Mouse (Mus musculus) erythroblast, embryonic 14.5 days (primary cell): ENCODE data around the gene Vmn1r21. TPM values are rescaled to one million over a fixed set of nuclear protein-coding genes. Genes with fewer than 3 reads are reported as not detected.

Source experiments
- H3K27me3 ChIP-seq: 2 replicates; pipeline ENCODE4 v1.6.1; 2012; ENCODE audit warnings: inconsistent platforms; ENCODE audit not compliant: control insufficient read depth
- H3K36me3 ChIP-seq: 2 replicates; pipeline ENCODE4 v1.6.1; 2012; ENCODE audit warnings: mild to moderate bottlenecking, inconsistent platforms; ENCODE audit not compliant: control insufficient read depth
- H3K4me1 ChIP-seq: 2 replicates; pipeline ENCODE4 v1.6.1; 2012; ENCODE audit warnings: inconsistent platforms; ENCODE audit not compliant: control insufficient read depth
- H3K4me3 ChIP-seq: replicated peaks from 2 replicates; pipeline ENCODE3; 2012; ENCODE audit warnings: moderate library complexity, mild to moderate bottlenecking, inconsistent platforms
- H3K9me3 ChIP-seq: 2 replicates; pipeline ENCODE4 v1.6.1; 2012; ENCODE audit warnings: low read length, inconsistent platforms, mixed read lengths; ENCODE audit not compliant: control insufficient read depth
- GATA1 ChIP-seq: IDR thresholded peaks from 2 replicates; pipeline ENCODE4 v1.6.1; 2012; ENCODE audit warnings: low read length, inconsistent platforms, mixed read lengths
- TAL1 ChIP-seq: IDR thresholded peaks from 3 replicates; pipeline ENCODE4 v1.6.1; 2012; ENCODE audit warnings: low read length, inconsistent platforms, mixed read lengths
- polyA plus RNA-seq: library from polyadenylated mRNA; stranded (reverse); fragments of >175 nt; gene quantifications from 2 replicates; pipeline ENCODE4 v1.2.3, GENCODE M21; 2012

The Vmn1r21 gene
- polyA plus RNA-seq, 1 experiment: not detected

GRCm38 (mm10) chr6:57814436-57814940 is 35.7 kb downstream of the Vmn1r21 start:
- peaks cover 36% of the 10 kb centered on the region for H3K4me1 ChIP-seq
- no peaks in the 10 kb centered on the region for H3K27me3 ChIP-seq
- H3K36me3 ChIP-seq: peaks cover 35% of the 10 kb centered on the region
- TF ChIP-seq GATA1 (no peak), TAL1 (no peak)
- H3K4me3 ChIP-seq: no peak overlapping the region
- H3K9me3 ChIP-seq: no peaks in the 10 kb centered on the region

GRCm38 (mm10) chr6:57811748-57812730 is 38.1 kb downstream of the Vmn1r21 start:
- no peaks in the 10 kb centered on the region for H3K27me3 ChIP-seq
- H3K4me3 ChIP-seq: no peak overlapping the region
- peaks cover 59% of the 10 kb centered on the region for H3K36me3 ChIP-seq
- H3K4me1 ChIP-seq: peaks cover 46% of the 10 kb centered on the region
- no peaks in the 10 kb centered on the region; the same call in 1 of the 2 replicates for H3K9me3 ChIP-seq
- TF ChIP-seq TAL1 (no peak), GATA1 (no peak)

- no peaks in the 10 kb centered on the region for H3K27me3 ChIP-seq
- no peaks in the 10 kb centered on the region; the same call in 1 of the 2 replicates for H3K9me3 ChIP-seq
- H3K4me3 ChIP-seq: no peak overlapping the region
- peaks cover 42% of the 10 kb centered on the region for H3K4me1 ChIP-seq
- H3K36me3 ChIP-seq: peaks cover 77% of the 10 kb centered on the region
- no peak for TF ChIP-seq TAL1
These were observed 44.7 kb downstream of the Vmn1r21 start for GRCm38 (mm10) chr6:57805218-57806069.

GRCm38 (mm10) chr6:57803130-57803529 is 47.0 kb downstream of the Vmn1r21 start:
- Histone ChIP-seq H3K36me3 (peaks cover 82% of the 10 kb centered on the region), H3K4me3 (no peak overlapping the region), H3K4me1 (peaks cover 52% of the 10 kb centered on the region), H3K9me3 (no peaks in the 10 kb centered on the region), H3K27me3 (no peaks in the 10 kb centered on the region)
- TF ChIP-seq TAL1 (no peak), GATA1 (no peak)

GRCm38 (mm10) chr6:57798986-57799385 is 51.2 kb downstream of the Vmn1r21 start:
- no peaks in the 10 kb centered on the region for H3K27me3 ChIP-seq
- no peaks in the 10 kb centered on the region for H3K9me3 ChIP-seq
- H3K36me3 ChIP-seq: peaks cover 55% of the 10 kb centered on the region
- H3K4me1 ChIP-seq: peaks cover 39% of the 10 kb centered on the region
- H3K4me3 ChIP-seq: no peak overlapping the region
- TF ChIP-seq GATA1 (no peak), TAL1 (no peak)

GRCm38 (mm10) chr6:57796853-57797423 is 53.2 kb downstream of the Vmn1r21 start:
- no peak for TF ChIP-seq TAL1
- TF ChIP-seq GATA1: no peak

GRCm38 (mm10) chr6:57795835-57796234 is 54.3 kb downstream of the Vmn1r21 start:
- Histone ChIP-seq H3K4me1 (peaks cover 61% of the 10 kb centered on the region), H3K4me3 (no peak overlapping the region), H3K9me3 (no peaks in the 10 kb centered on the region), H3K36me3 (peaks cover 46% of the 10 kb centered on the region), H3K27me3 (no peaks in the 10 kb centered on the region)
- no peak for TF ChIP-seq TAL1
- no peak for TF ChIP-seq GATA1

More at GRCm38 (mm10) chr6:57796853-57797423, 53.2 kb downstream of the Vmn1r21 start:
- no peaks in the 10 kb centered on the region for H3K27me3 ChIP-seq
- H3K4me3 ChIP-seq: no peak overlapping the region
- peaks cover 47% of the 10 kb centered on the region for H3K36me3 ChIP-seq
- H3K4me1 ChIP-seq: peaks cover 51% of the 10 kb centered on the region
- no peaks in the 10 kb centered on the region for H3K9me3 ChIP-seq

Other genes starting within 250 kb of the Vmn1r21 start
- gene Pyurf, start 158.3 kb downstream of the Vmn1r21 start, polyA plus RNA-seq: 1.0 and 1.7 TPM in 2 replicates
- gene Lancl2, start 147.8 kb downstream of the Vmn1r21 start, polyA plus RNA-seq: 3.2 and 3.5 TPM in 2 replicates
- 8.1 and 10.8 TPM in 2 replicates for gene Vopp1, start 25.2 kb downstream of the Vmn1r21 start, polyA plus RNA-seq
- not detected in 2 replicates for gene Vmn1r22, start 57.7 kb upstream of the Vmn1r21 start, polyA plus RNA-seq
- not detected in 2 replicates for gene Vmn1r23, start 76.5 kb upstream of the Vmn1r21 start, polyA plus RNA-seq
- not detected in 2 replicates for gene Vmn1r24, start 111.2 kb upstream of the Vmn1r21 start, polyA plus RNA-seq
- not detected in 2 replicates for gene Vmn1r25, start 130.5 kb upstream of the Vmn1r21 start, polyA plus RNA-seq
- gene Vmn1r26, start 164.8 kb upstream of the Vmn1r21 start, polyA plus RNA-seq: not detected in 2 replicates